Mouse (Mus musculus) thymus, adult 2 months (tissue): ENCODE data around the gene Cep57.

Experiments used
- CTCF ChIP-seq: fragments of 200-500 bp; IDR thresholded peaks from 2 replicates; pipeline ENCODE4 v1.5.1; 2012; ENCODE audit warnings: mild to moderate bottlenecking, control low read depth, low read length, moderate library complexity, borderline replicate concordance; ENCODE audit not compliant: control insufficient read depth, poor library complexity, insufficient read depth; ENCODE audit errors: extremely low read depth
- POLR2A ChIP-seq: fragments of 200-500 bp; IDR thresholded peaks from 2 replicates; pipeline ENCODE4 v1.6.1; 2012; ENCODE audit warnings: mild to moderate bottlenecking, low read length, control low read depth, moderate library complexity; ENCODE audit not compliant: control insufficient read depth, poor library complexity, insufficient read depth; ENCODE audit errors: extremely low read depth

GRCm38 (mm10) chr9:13818369-13818768 is 8.5 kb downstream of the Cep57 start:
- TF ChIP-seq CTCF (no peak), POLR2A (no peak)
